Mouse (Mus musculus) CH12.LX (cell line): ENCODE results near the gene Ifit1bl2. TPM values are rescaled to one million over a fixed set of nuclear protein-coding genes. Genes with fewer than 3 reads are reported as not detected.

ENCODE experiments used
- DNase-seq: peaks from one replicate; pipeline ENCODE4 v3.0.0-alpha.2; 2013; ENCODE audit errors: extremely low read depth
- H3K27ac ChIP-seq: 2 replicates; pipeline ENCODE4 v1.5.1; 2012; ENCODE audit warnings: low read depth, mild to moderate bottlenecking, control low read depth, moderate library complexity; ENCODE audit not compliant: insufficient read depth
- H3K27me3 ChIP-seq: replicated peaks from 2 replicates; pipeline ENCODE3; 2012; ENCODE audit warnings: inconsistent platforms
- H3K36me3 ChIP-seq, 2 experiments: replicated peaks in 1 of 2; 2 replicates each; pipeline versions ENCODE3 to v1.6.1; 2012; ENCODE audit warnings: inconsistent platforms in 1 of 2, low read length in 1 of 2, mild to moderate bottlenecking in 1 of 2, mixed read lengths in 1 of 2, moderate library complexity in 1 of 2; ENCODE audit not compliant: control insufficient read depth in 1 of 2, insufficient read depth in 1 of 2
- H3K4me1 ChIP-seq, 2 experiments: 2 replicates each; pipeline ENCODE4 v1.6.1; 2012; ENCODE audit warnings: inconsistent platforms in 1 of 2, moderate library complexity in 1 of 2; ENCODE audit not compliant: insufficient read depth in 2 of 2, control insufficient read depth in 1 of 2
- H3K4me2 ChIP-seq: 2 replicates; pipeline ENCODE4 v1.6.1; 2012; ENCODE audit warnings: low read depth, mild to moderate bottlenecking, control low read depth; ENCODE audit not compliant: poor library complexity, insufficient read depth, severe bottlenecking
- H3K4me3 ChIP-seq, 3 experiments: fragments of 150-350 bp in 1 of 3; sonication (generic) in 1 of 3; replicated peaks in 1 of 3; 2 replicates each; pipeline versions ENCODE3 to v1.5.1; 2011 to 2012; ENCODE audit warnings: low read depth in 2 of 3, low read length in 2 of 3, mild to moderate bottlenecking in 2 of 3, moderate library complexity in 2 of 3, control low read depth in 1 of 3, improper control_type of control experiment in 1 of 3, inconsistent platforms in 1 of 3, mixed read lengths in 1 of 3; ENCODE audit not compliant: poor library complexity in 1 of 3
- H3K79me2 ChIP-seq: replicated peaks from 2 replicates; pipeline ENCODE4 v1.6.1; 2012; ENCODE audit warnings: mild to moderate bottlenecking, moderate library complexity; ENCODE audit not compliant: control insufficient read depth, poor library complexity, insufficient read depth, severe bottlenecking; ENCODE audit errors: extremely low read depth
- H3K9ac ChIP-seq: 2 replicates; pipeline ENCODE4 v1.6.1; 2012; ENCODE audit warnings: low read depth, mild to moderate bottlenecking, control low read depth, moderate library complexity; ENCODE audit not compliant: insufficient read depth
- H3K9me3 ChIP-seq: replicated peaks from 2 replicates; pipeline ENCODE3; 2012; ENCODE audit warnings: low read length, inconsistent platforms, mixed read lengths
- CHD1 ChIP-seq: IDR thresholded peaks from 2 replicates; pipeline ENCODE4 v1.6.1; 2012; ENCODE audit warnings: low read depth, low read length, improper control_type of control experiment, inconsistent platforms
- CHD2 ChIP-seq: IDR thresholded peaks from 2 replicates; pipeline ENCODE4 v1.6.1; 2011; ENCODE audit warnings: low read length, improper control_type of control experiment
- CTCF ChIP-seq, 2 experiments: IDR thresholded peaks in 1 of 2; conservative IDR thresholded peaks in 1 of 2; 2 replicates each; pipeline ENCODE4 v1.5.1; 2011 to 2012; ENCODE audit warnings: low read depth in 2 of 2, low read length in 2 of 2, improper control_type of control experiment in 1 of 2, inconsistent platforms in 1 of 2, mild to moderate bottlenecking in 1 of 2, moderate library complexity in 1 of 2
- E2F4 ChIP-seq: IDR thresholded peaks from 2 replicates; pipeline ENCODE4 v1.6.1; 2011; ENCODE audit warnings: low read depth, low read length, improper control_type of control experiment; ENCODE audit not compliant: insufficient replicate concordance
- ELF1 ChIP-seq: IDR thresholded peaks from 2 replicates; pipeline ENCODE4 v1.6.1; 2014; ENCODE audit warnings: low read depth, mild to moderate bottlenecking, inconsistent platforms, low read length, improper control_type of control experiment
- ETS1 ChIP-seq: conservative IDR thresholded peaks from 2 replicates; pipeline ENCODE4 v1.6.1; 2012; ENCODE audit warnings: low read depth, mild to moderate bottlenecking, inconsistent platforms, low read length, improper control_type of control experiment, moderate library complexity
- GABPA ChIP-seq: IDR thresholded peaks from 2 replicates; pipeline ENCODE4 v1.6.1; 2012; ENCODE audit warnings: low read depth, low read length, improper control_type of control experiment, inconsistent platforms; ENCODE audit not compliant: insufficient replicate concordance
- HCFC1 ChIP-seq: IDR thresholded peaks from 2 replicates; pipeline ENCODE4 v1.6.1; 2012; ENCODE audit warnings: low read depth, mild to moderate bottlenecking, inconsistent platforms, low read length, improper control_type of control experiment
- JUN ChIP-seq: IDR thresholded peaks from 2 replicates; pipeline ENCODE4 v1.6.1; 2011; ENCODE audit warnings: low read depth, mild to moderate bottlenecking, low read length, improper control_type of control experiment, moderate library complexity; ENCODE audit not compliant: insufficient read depth
- MAFK ChIP-seq: IDR thresholded peaks from 2 replicates; pipeline ENCODE4 v1.6.1; 2011; ENCODE audit warnings: low read length, improper control_type of control experiment; ENCODE audit not compliant: insufficient replicate concordance
- MAX ChIP-seq: IDR thresholded peaks from 2 replicates; pipeline ENCODE4 v1.6.1; 2011; ENCODE audit warnings: low read length, improper control_type of control experiment
- MYC ChIP-seq: IDR thresholded peaks from 2 replicates; pipeline ENCODE4 v1.6.1; 2011; ENCODE audit warnings: low read depth, mild to moderate bottlenecking, improper control_type of control experiment, low read length
- NELFE ChIP-seq: IDR thresholded peaks from 2 replicates; pipeline ENCODE4 v1.6.1; 2011; ENCODE audit warnings: low read depth, low read length, improper control_type of control experiment
- NRF1 ChIP-seq: IDR thresholded peaks from 2 replicates; pipeline ENCODE4 v1.6.1; 2014; ENCODE audit warnings: low read depth, mild to moderate bottlenecking, inconsistent platforms, low read length, improper control_type of control experiment, moderate library complexity
- POLR2A ChIP-seq: IDR thresholded peaks from 2 replicates; pipeline ENCODE4 v1.6.1; 2011; ENCODE audit warnings: low read depth, mild to moderate bottlenecking, improper control_type of control experiment, low read length
- POLR2AphosphoS2 ChIP-seq: IDR thresholded peaks from 2 replicates; pipeline ENCODE4 v1.6.1; 2011; ENCODE audit warnings: low read depth, low read length, improper control_type of control experiment
- SMC3 ChIP-seq: IDR thresholded peaks from 2 replicates; pipeline ENCODE4 v1.6.1; 2011; ENCODE audit warnings: low read depth, low read length, improper control_type of control experiment
- TBP ChIP-seq: conservative IDR thresholded peaks from 2 replicates; pipeline ENCODE4 v1.6.1; 2011; ENCODE audit warnings: low read depth, low read length, improper control_type of control experiment
- USF1 ChIP-seq: IDR thresholded peaks from 2 replicates; pipeline ENCODE4 v1.6.1; 2014; ENCODE audit warnings: low read depth, mild to moderate bottlenecking, inconsistent platforms, low read length, improper control_type of control experiment
- ZC3H11A ChIP-seq: IDR thresholded peaks from 2 replicates; pipeline ENCODE4 v1.6.1; 2012; ENCODE audit warnings: low read depth, mild to moderate bottlenecking, inconsistent platforms, low read length, improper control_type of control experiment
- ZKSCAN1 ChIP-seq: IDR thresholded peaks from 2 replicates; pipeline ENCODE4 v1.6.1; 2012; ENCODE audit warnings: low read depth, inconsistent platforms, low read length, improper control_type of control experiment, borderline replicate concordance
- ZMIZ1 ChIP-seq: IDR thresholded peaks from 2 replicates; pipeline ENCODE4 v1.6.1; 2012; ENCODE audit warnings: low read depth, mild to moderate bottlenecking, inconsistent platforms, low read length, improper control_type of control experiment
- ZNF384 ChIP-seq: IDR thresholded peaks from 2 replicates; pipeline ENCODE4 v1.6.1; 2012; ENCODE audit warnings: low read depth, low read length, improper control_type of control experiment, inconsistent platforms
- dilution Hi-C: fragments of 300-500 bp; cut with MboI; formaldehyde crosslinking; loops from 2 replicates; pipeline ENCODE4 v1.14.3; 2020; ENCODE audit warnings: low sequenced_read_pairs; ENCODE audit not compliant: extremely low pct_unique_long_range_greater_than_20kb, extremely low pct_ligation_motif_present
- in situ Hi-C: fragments of 300-500 bp; cut with MboI; formaldehyde crosslinking; loops from 3 replicates; pipeline ENCODE4 v1.14.3; 2019; ENCODE audit warnings: low sequenced_read_pairs, low pct_ligation_motif_present, low pct_unique_long_range_greater_than_20kb, mixed read lengths
- polyA plus RNA-seq: library from polyadenylated mRNA; unstranded; fragments of >175 nt; gene quantifications from 2 replicates; pipeline ENCODE4 v1.2.1, GENCODE M21; 2012; ENCODE audit warnings: low read depth; ENCODE audit not compliant: insufficient read length
- total RNA-seq, 2 experiments: library from RNA; depleted of rRNA; stranded (reverse); fragments of 300-350 nt in 1 of 2; fragments of >200 nt in 1 of 2; gene quantifications; 2 replicates each; pipeline ENCODE4 v1.2.3; 2012 to 2014

Gene Ifit1bl2
- total and polyA plus RNA-seq, 3 experiments, result 0.08 to 0.24 TPM; not detected in 1

GRCm38 (mm10) chr19:34573650-34574049 is 66.9 kb downstream of the Ifit1bl2 start:
- in situ Hi-C loops (no loop called here), dilution Hi-C loops (no loop called here)
- no peak for DNase-seq
- TF ChIP-seq ETS1, result no peak
- TF ChIP-seq MAX, result no peak
- TF ChIP-seq POLR2A, result no peak
- no peak for TF ChIP-seq ZMIZ1
- TF ChIP-seq JUN, result no peak
- no peak for TF ChIP-seq NRF1
- no peak for TF ChIP-seq USF1
- TF ChIP-seq GABPA, result no peak
- TF ChIP-seq CHD1, result no peak
- TF ChIP-seq ZKSCAN1, result no peak
- TF ChIP-seq CTCF (conservative IDR thresholded peaks at IDR 0.05 in 1 of 2, IDR thresholded peaks at IDR 0.05 in 1 of 2; ENCODE audit: low read depth in 2 of 2, low read length in 2 of 2), result no peak
- TF ChIP-seq MAFK, result no peak
- no peak for TF ChIP-seq MYC
- TF ChIP-seq ZC3H11A, result no peak
- no peak for TF ChIP-seq NELFE
- TF ChIP-seq ELF1, result no peak
- TF ChIP-seq E2F4, result no peak
- Histone ChIP-seq H3K27me3 (no peaks in the 10 kb centered on the region), H3K4me1 (peaks cover 0 to 24% of the 10 kb centered on the region in 2 experiments; a peak in 2 of 4 replicates), H3K36me3 (peaks cover 0 to 23% of the 10 kb centered on the region in 2 experiments), H3K9me3 (no peaks in the 10 kb centered on the region), H3K79me2 (no peaks in the 10 kb centered on the region), H3K4me2 (no peak overlapping the region), H3K9ac (no peak overlapping the region), H3K4me3 (no peak overlapping the region), H3K27ac (no peak overlapping the region)

DNA sequence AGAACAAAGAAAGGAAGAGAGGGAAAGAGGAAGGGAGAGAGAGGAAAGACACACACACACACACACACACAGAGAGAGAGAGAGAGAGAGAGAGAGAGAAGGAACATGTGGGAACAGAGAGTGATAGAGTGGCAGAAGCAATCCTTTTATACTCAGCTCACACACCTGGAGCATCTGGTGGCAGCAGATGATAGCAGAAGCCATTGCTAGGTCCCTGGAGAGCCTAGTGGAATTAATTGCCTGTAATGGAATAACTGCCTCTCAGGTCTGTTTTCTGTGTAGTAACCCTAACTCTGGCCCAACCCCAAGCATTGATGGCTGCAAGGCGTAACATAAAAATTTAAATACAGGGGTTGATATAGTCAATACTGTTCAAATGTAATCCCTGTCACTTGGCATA is 69.5 kb downstream of the Ifit1bl2 start:
- H3K79me2 ChIP-seq, result no peaks in the 10 kb centered on the region
- H3K9ac ChIP-seq, result no peak overlapping the region
- no peaks in the 10 kb centered on the region for H3K9me3 ChIP-seq
- no peak overlapping the region for H3K4me3 ChIP-seq
- peaks cover 0 to 23% of the 10 kb centered on the region in 2 experiments for H3K36me3 ChIP-seq
- H3K4me1 ChIP-seq, result peaks cover 0 to 24% of the 10 kb centered on the region in 2 experiments; a peak in 2 of 4 replicates
- in situ Hi-C loops, result no loop called here
- no peaks in the 10 kb centered on the region for H3K27me3 ChIP-seq
- H3K27ac ChIP-seq, result no peak overlapping the region
- TF ChIP-seq ZNF384 (no peak), ELF1 (no peak), SMC3 (no peak), MAX (no peak), USF1 (no peak), HCFC1 (no peak), NRF1 (no peak), CHD2 (no peak), GABPA (no peak), CTCF (conservative IDR thresholded peaks at IDR 0.05 in 1 of 2, IDR thresholded peaks at IDR 0.05 in 1 of 2; ENCODE audit: low read depth in 2 of 2, low read length in 2 of 2) (no peak), ZC3H11A (no peak), POLR2AphosphoS2 (no peak), JUN (no peak), TBP (no peak)
- TF ChIP-seq, all 38 proteins: peak for 0
- no peak for DNase-seq
- H3K4me2 ChIP-seq, result no peak overlapping the region
- dilution Hi-C loops, result no loop called here
